Mouse (Mus musculus) E14TG2a.4 (cell line): ENCODE measurements at regions not wholly inside any gene's neighbourhood (a gene's known extent, or its start where the extent isn't known, plus 50 kb on each side); places are given as distances from the start of the nearest gene placed in this dataset.

Source experiments
- CTCF ChIP-seq: conservative IDR thresholded peaks from 2 replicates; pipeline ENCODE4 v1.5.1; 2014; ENCODE audit warnings: low read length
- NANOG ChIP-seq: IDR thresholded peaks from 2 replicates; pipeline ENCODE4 v1.6.1; 2014; ENCODE audit warnings: borderline replicate concordance, low read length, mixed read lengths

DNA sequence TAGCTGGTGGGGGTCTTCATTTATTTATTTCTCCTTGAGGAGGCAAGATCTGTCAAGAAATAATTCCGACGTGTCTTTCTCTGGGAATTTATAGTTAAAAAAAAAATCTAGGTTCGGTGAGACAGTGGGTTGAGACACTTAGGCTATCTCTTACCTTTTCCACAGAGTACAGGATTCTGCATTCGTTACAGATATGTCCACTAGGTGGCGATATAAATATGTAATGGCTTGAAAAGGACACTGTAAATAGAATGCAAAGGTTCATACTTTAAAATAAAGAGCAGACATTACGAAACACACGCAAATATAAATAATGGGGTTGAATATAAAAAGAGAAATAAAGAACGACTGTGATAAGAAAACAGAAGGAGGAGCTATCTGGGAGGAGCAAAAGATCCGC, 517.5 kb downstream of the Cps1 start:
- peak; percentile 38 for TF ChIP-seq CTCF
- no peak for TF ChIP-seq NANOG
